Mouse (Mus musculus) hindbrain, embryonic 11.5 days (tissue): Measurements from ENCODE around the gene Tcf7l2. TPM values are rescaled to one million over a fixed set of nuclear protein-coding genes. Genes with fewer than 3 reads are reported as not detected.

Experiments
- ATAC-seq: fragments of 200-750 bp; cut with Nextera tagmentation; 2 replicates; pipeline ENCODE4 v1.8.0; 2017; ENCODE audit warnings: mild to moderate bottlenecking, moderate TSS enrichment, moderate library complexity; ENCODE audit not compliant: low FRiP score
- DNase-seq: peaks from one replicate; pipeline ENCODE4 v3.0.0-alpha.2; 2015; ENCODE audit warnings: low spot score
- H3K27ac ChIP-seq: fragments of 300-500 bp; sonication (generic); 2 replicates; pipeline ENCODE4 v1.5.1; 2014; ENCODE audit warnings: mild to moderate bottlenecking, low read depth, low read length
- H3K27me3 ChIP-seq: fragments of 300-500 bp; sonication (generic); 2 replicates; pipeline ENCODE4 v1.6.1; 2014; ENCODE audit warnings: mild to moderate bottlenecking, low read length, moderate library complexity, mixed read lengths; ENCODE audit not compliant: control insufficient read depth, insufficient read depth
- H3K36me3 ChIP-seq: fragments of 300-500 bp; sonication (generic); 2 replicates; pipeline ENCODE4 v1.6.1; 2014; ENCODE audit warnings: mild to moderate bottlenecking, low read length, moderate library complexity, mixed read lengths; ENCODE audit not compliant: control insufficient read depth, insufficient read depth
- H3K4me1 ChIP-seq: fragments of 300-500 bp; sonication (generic); replicated peaks from 2 replicates; pipeline ENCODE4 v1.6.1; 2014; ENCODE audit warnings: low read length, mixed read lengths; ENCODE audit not compliant: control insufficient read depth, insufficient read depth
- H3K4me2 ChIP-seq: fragments of 300-500 bp; sonication (generic); replicated peaks from 2 replicates; pipeline ENCODE4 v1.6.1; 2014; ENCODE audit warnings: mild to moderate bottlenecking, low read depth, low read length
- H3K4me3 ChIP-seq: fragments of 300-500 bp; sonication (generic); 2 replicates; pipeline ENCODE4 v1.5.1; 2014; ENCODE audit warnings: low read depth, low read length
- H3K9ac ChIP-seq: fragments of 300-500 bp; sonication (generic); 2 replicates; pipeline ENCODE4 v1.6.1; 2014; ENCODE audit warnings: low read depth, low read length
- H3K9me3 ChIP-seq: fragments of 300-500 bp; sonication (generic); 2 replicates; pipeline ENCODE4 v1.6.1; 2016; ENCODE audit warnings: low read length; ENCODE audit not compliant: control insufficient read depth
- WGBS: fragments of 180-500 bp; shearing (Covaris S2); extraction: QIAGEN DNeasy Blood & Tissue Kit; methylation state at CpG from one replicate; pipeline ENCODE4 v1.1.7; 2014; 5-methylcytosine and 5-hydroxymethylcytosine counted together
- polyA plus RNA-seq: library from polyadenylated mRNA; unstranded; fragments of >200 nt; fragmentation: Nextera tagmentation; extraction: Ambion mirVana; gene quantifications from 2 replicates; pipeline ENCODE4 v1.2.1, GENCODE M21; 2014

Tcf7l2 gene
- polyA plus RNA-seq, 1 experiment from 2014 or later = 76.9 TPM

DNA sequence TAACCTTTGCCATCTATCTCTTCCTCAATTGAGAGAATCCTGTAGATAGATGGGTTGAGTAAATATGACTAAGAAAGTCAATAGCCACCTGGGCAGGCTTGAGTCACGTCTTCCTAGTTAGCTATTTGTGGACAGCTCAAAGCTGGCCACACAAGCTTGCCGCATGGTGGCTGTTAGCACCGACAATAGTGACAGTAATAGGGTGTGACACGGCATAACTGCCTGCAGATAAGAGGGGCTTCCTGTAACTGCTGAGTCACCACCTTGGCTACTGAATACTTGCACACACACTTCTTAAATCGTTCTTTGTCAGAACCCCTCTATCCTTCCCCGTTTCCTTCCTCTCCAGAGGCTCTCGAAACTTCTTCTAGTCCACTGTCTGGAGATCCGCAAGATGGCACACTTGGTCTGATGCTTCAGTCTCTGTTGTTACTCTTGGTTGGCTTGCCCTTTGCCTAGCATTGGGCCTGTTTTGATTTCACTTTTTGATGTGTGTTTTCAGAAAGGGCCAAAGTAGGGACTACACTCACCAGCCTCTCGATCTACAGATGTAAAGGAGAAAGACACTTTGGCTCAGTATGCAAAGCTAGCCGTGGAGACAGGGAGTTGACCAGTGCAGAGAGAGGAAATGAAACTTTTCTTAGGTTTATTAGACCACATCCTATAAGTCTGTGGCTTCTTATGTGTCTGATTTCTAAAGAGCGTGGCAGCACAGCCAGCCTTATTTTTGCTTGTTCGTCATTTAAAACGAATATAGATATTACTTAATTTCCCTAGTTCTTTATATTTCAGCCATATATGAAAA lies 124.4 kb downstream of the Tcf7l2 start:
- Histone ChIP-seq H3K27ac (no peak overlapping the region), H3K4me3 (no peak overlapping the region), H3K4me2 (no peak overlapping the region), H3K27me3 (no peaks in the 10 kb centered on the region), H3K9me3 (no peaks in the 10 kb centered on the region), H3K4me1 (no peaks in the 10 kb centered on the region), H3K9ac (no peak overlapping the region), H3K36me3 (no peaks in the 10 kb centered on the region)
- ATAC-seq (no peak), DNase-seq (no peak)
- WGBS = 89% methylated on average over 13 of the region's 13 CpGs

DNA sequence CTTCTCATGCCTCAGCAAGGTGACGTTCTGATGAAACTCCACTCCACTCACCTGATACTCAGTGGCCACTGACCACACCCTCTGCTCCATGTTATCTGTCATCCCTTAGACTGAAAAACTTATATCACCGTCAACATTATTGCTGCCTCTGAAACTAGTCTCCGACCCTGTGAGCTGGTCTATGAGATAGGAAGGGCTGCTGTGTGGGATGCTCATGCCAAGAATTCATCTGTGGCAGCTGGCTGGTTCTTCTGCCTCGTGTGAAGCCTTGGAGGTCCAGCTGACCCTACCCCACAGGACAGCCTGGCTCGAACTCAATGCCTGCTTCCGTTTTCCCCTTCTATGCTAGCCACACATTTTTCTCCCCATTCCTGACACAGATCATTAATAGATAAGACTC lies 125.6 kb downstream of the Tcf7l2 start:
- DNase-seq (no peak), ATAC-seq (no peak)
- Histone ChIP-seq H3K4me2 (no peak overlapping the region), H3K27ac (no peak overlapping the region), H3K9ac (no peak overlapping the region), H3K4me3 (no peak overlapping the region), H3K9me3 (no peaks in the 10 kb centered on the region), H3K27me3 (no peaks in the 10 kb centered on the region), H3K4me1 (no peaks in the 10 kb centered on the region), H3K36me3 (no peaks in the 10 kb centered on the region)
- WGBS = 75% methylated on average over 6 of the region's 6 CpGs

DNA sequence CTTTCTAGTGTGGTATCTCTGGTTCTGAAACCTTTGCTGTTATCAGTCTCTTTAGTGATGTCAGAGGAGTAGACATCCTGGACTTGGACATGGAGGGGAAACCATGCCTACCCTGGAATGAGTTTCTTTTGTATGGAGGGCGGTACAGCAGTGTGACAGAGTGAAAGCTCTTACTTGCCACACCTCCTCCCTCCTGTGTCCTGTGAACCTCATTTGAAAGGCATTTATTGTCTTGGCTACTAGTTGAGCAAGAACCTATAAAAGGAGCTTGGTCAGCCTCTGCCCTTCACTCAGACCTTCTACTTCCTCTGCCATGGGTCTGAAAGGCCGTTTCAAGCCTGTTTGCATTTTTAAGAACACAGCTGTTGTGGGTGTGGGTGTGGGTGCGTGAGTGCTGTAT lies 126.3 kb downstream of the Tcf7l2 start:
- no peak overlapping the region for H3K4me2 ChIP-seq
- no peaks in the 10 kb centered on the region for H3K36me3 ChIP-seq
- DNase-seq (no peak), ATAC-seq (no peak)
- H3K27ac ChIP-seq = no peak overlapping the region
- no peaks in the 10 kb centered on the region for H3K9me3 ChIP-seq
- no peaks in the 10 kb centered on the region for H3K4me1 ChIP-seq
- no peak overlapping the region for H3K4me3 ChIP-seq
- 56% methylated on average over 3 of the region's 3 CpGs for WGBS
- H3K9ac ChIP-seq = no peak overlapping the region
- no peaks in the 10 kb centered on the region for H3K27me3 ChIP-seq

DNA sequence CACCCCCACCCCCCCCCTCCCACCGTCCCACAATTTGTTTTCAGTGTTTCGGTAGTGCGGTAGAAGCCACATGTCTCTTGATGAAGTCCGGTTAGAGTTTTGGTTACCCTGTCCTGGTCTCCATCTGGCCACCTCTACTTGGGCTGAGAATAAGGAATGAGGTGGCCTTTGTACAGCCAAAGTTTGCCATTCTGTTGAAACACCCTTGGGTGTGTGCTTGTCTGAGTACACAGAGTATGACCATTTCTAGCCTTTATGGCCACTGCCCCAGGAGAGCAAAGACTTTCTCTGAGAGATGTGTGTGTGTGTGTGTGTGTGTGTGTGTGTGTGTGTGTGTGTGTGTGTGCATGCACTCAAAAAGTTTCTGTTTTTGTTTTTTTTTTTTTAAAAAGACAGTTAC lies 127.0 kb downstream of the Tcf7l2 start:
- Histone ChIP-seq H3K4me3 (no peak overlapping the region), H3K27ac (no peak overlapping the region), H3K4me2 (no peak overlapping the region), H3K9ac (no peak overlapping the region), H3K9me3 (no peaks in the 10 kb centered on the region), H3K4me1 (no peaks in the 10 kb centered on the region), H3K36me3 (no peaks in the 10 kb centered on the region), H3K27me3 (no peaks in the 10 kb centered on the region)
- WGBS = 98% methylated on average over 4 of the region's 4 CpGs
- DNase-seq = no peak
- no peak for ATAC-seq

DNA sequence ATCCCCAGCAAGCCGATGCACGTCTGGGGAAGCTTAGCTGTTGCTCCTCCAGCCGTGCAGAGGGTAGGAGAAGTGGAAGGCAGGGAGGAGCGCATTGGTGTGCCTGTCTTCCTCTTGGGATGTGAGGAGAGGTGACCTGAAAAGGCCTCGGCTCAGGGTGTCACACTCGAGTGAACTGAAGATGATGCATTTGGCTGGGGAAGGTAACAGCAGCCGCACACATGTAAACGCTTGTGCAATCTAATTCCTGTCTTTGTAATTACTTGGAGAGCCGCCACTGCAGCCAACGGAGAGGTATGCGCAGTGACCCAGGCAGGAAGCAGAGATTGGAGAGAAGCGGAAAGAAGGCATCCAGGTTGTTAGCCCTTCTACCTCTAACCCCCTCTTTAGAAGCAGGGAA lies 129.2 kb downstream of the Tcf7l2 start:
- Histone ChIP-seq H3K4me1 (no peaks in the 10 kb centered on the region), H3K27me3 (no peaks in the 10 kb centered on the region), H3K4me2 (no peak overlapping the region), H3K9ac (no peak overlapping the region), H3K9me3 (no peaks in the 10 kb centered on the region), H3K36me3 (no peaks in the 10 kb centered on the region), H3K27ac (no peak overlapping the region), H3K4me3 (no peak overlapping the region)
- WGBS = 79% methylated on average over 12 of the region's 12 CpGs
- DNase-seq (no peak), ATAC-seq (no peak)

DNA sequence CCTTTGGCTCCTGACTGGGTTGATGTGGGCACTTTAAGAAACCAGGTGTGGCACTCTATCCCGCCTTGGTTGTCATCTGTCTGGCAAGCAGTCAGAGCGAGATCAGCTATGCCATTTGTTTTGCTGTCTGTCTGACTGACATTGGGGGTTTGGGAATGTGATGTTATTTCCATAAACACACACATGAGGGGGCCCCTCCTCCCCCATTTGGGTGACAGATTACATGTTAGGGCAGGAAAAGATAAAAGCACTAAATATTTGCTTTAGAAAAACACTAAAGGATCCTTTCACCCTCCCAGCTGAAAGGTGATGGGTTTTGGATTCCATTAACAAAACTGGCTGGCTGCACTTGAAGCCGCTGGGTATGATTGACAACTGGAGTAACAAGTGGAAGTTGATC lies 129.9 kb downstream of the Tcf7l2 start:
- WGBS = 66% methylated on average over 3 of the region's 3 CpGs
- no peaks in the 10 kb centered on the region for H3K36me3 ChIP-seq
- no peaks in the 10 kb centered on the region for H3K27me3 ChIP-seq
- ATAC-seq (no peak), DNase-seq (no peak)
- H3K4me3 ChIP-seq = no peak overlapping the region
- H3K27ac ChIP-seq = no peak overlapping the region
- no peaks in the 10 kb centered on the region for H3K4me1 ChIP-seq
- no peak overlapping the region for H3K9ac ChIP-seq
- H3K4me2 ChIP-seq = no peak overlapping the region
- no peaks in the 10 kb centered on the region for H3K9me3 ChIP-seq

DNA sequence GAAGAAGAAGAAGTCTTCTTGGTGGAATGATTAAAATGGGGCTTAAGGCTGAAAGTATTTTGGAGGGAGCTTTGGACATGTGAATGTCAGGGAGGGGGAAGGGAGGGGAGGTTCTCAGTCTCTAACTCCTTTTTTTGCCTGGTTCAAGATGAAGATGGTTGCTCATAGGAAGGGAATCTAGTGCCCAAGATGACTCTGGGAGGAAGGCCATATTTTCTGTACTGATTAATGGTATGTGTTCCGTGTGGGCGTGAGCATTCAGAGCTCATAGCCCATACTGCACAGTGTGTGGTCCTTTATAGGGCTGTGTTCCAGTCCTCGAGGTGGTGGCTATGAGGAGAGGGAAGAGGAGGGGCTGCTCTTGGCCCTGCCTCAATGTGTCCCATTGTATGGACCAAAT lies 131.6 kb downstream of the Tcf7l2 start:
- Histone ChIP-seq H3K4me1 (peaks cover 4% of the 10 kb centered on the region; the same call in 1 of the 2 replicates), H3K36me3 (no peaks in the 10 kb centered on the region), H3K9me3 (no peaks in the 10 kb centered on the region), H3K9ac (no peak overlapping the region), H3K27ac (no peak overlapping the region), H3K27me3 (no peaks in the 10 kb centered on the region), H3K4me2 (no peak overlapping the region), H3K4me3 (no peak overlapping the region)
- 80% methylated on average over 3 of the region's 3 CpGs for WGBS
- ATAC-seq (no peak), DNase-seq (no peak)

DNA sequence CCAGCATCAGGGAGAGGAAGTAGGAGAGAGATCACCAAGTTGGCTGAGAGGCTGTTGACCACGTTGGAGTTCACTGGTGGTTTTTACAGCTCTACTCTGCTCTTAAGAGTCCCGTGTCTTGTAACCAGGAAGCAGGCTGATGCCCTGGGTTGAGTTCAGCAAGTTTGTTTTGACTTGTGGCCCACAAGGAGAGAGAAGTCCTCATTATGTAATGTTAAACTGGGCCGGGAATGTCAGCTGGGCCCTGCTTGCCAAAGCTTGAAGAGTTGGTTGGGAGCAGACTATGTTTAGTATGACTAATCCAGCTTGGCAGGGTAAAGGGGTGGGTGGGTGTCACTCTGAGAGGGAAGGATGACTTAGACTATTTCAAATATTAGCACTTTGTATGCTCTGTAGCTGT lies 134.9 kb downstream of the Tcf7l2 start:
- Histone ChIP-seq H3K36me3 (no peaks in the 10 kb centered on the region), H3K27me3 (no peaks in the 10 kb centered on the region), H3K4me2 (no peak overlapping the region), H3K27ac (no peak overlapping the region), H3K4me1 (peaks cover 7% of the 10 kb centered on the region), H3K9me3 (no peaks in the 10 kb centered on the region), H3K4me3 (no peak overlapping the region), H3K9ac (no peak overlapping the region)
- ATAC-seq (no peak), DNase-seq (no peak)
- 58% methylated on average over 3 of the region's 3 CpGs for WGBS

DNA sequence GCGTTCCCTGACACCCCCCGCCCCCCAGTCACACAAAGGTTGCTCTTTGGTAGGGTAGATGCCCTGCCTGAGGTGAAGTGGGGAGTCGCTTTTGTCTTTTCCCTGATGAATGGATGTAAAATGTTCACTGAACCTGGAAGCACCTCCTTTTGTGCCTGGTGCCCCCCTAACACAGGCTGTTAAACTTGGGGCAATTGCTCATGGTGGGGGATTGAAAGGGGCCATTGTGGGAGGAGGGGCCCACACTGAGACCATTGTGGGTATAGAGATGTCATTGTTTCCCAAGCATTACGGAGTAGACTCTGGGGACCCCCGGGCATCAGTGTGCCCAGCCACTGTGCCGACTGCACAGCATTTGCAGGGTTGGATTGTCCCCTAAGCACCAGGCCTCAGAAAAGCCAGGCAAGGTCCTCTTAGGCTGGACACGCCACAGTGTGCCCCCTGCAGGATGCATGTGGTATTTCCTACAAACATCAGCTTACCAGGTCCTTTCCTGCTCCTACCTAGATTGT lies 135.8 kb downstream of the Tcf7l2 start:
- Histone ChIP-seq H3K9me3 (no peaks in the 10 kb centered on the region), H3K9ac (no peak overlapping the region), H3K4me3 (no peak overlapping the region), H3K27ac (no peak overlapping the region), H3K36me3 (no peaks in the 10 kb centered on the region), H3K4me2 (no peak overlapping the region), H3K4me1 (peaks cover 7% of the 10 kb centered on the region), H3K27me3 (no peaks in the 10 kb centered on the region)
- ATAC-seq (peak; percentile 90), DNase-seq (peak; percentile 85)
- WGBS = 17% methylated on average over 7 of the region's 7 CpGs
